15 mouse cellular contexts compared by ENCODE assay signal in genomic region chr11:4737682-4738081, GRCm38 (mm10). TPM values are rescaled to one million over a fixed set of nuclear protein-coding genes. Genes with fewer than 3 reads are reported as not detected.
DNase-seq lines count a peak whose midpoint lies in the region; ATAC-seq lines count a peak whose summit lies in the region.
"Had no signal": no experiment of that assay in that cellular context is flagged by ENCODE, and none has a peak within 500 bp of the region (broad histone marks: within the 10 kb centered on the region; RNA-seq: fewer than 3 reads in every experiment).

No protein-coding gene starts in this region.

- H3K36me3 ChIP-seq in hindbrain, embryonic 10.5 days = peaks cover 17% of the 10 kb centered on the region
- H3K36me3 ChIP-seq in hindbrain, embryonic 12.5 days = no peaks in the 10 kb centered on the region
- H3K36me3 ChIP-seq in neural tube, embryonic 14.5 days (ENCODE audit: control insufficient read depth, insufficient read depth, low read length) = no peaks in the 10 kb centered on the region
- H3K36me3 ChIP-seq in embryonic facial prominence, embryonic 10.5 days (replicated peaks) = peaks cover 11% of the 10 kb centered on the region; the same call in 1 of the 2 replicates
- H3K36me3 ChIP-seq: heart, embryonic 15.5 days had no signal

- H3K4me2 ChIP-seq in hindbrain, embryonic 12.5 days (replicated peaks) = no peak overlapping the region
- H3K4me2 ChIP-seq in neural tube, embryonic 14.5 days (ENCODE audit: low read depth, low read length) = no peak overlapping the region
- H3K4me2 ChIP-seq: heart, embryonic 15.5 days had no signal

- peaks cover 16% of the 10 kb centered on the region for H3K27me3 ChIP-seq in hindbrain, embryonic 10.5 days (ENCODE audit: insufficient read depth, poor library complexity, severe bottlenecking)
- H3K27me3 ChIP-seq in hindbrain, embryonic 12.5 days = peaks cover 14% of the 10 kb centered on the region; the same call in 1 of the 2 replicates
- H3K27me3 ChIP-seq in neural tube, embryonic 14.5 days (ENCODE audit: control insufficient read depth, insufficient read depth, low read length) = no peaks in the 10 kb centered on the region
- H3K27me3 ChIP-seq in embryonic facial prominence, embryonic 10.5 days (replicated peaks; ENCODE audit: low read depth, poor library complexity, severe bottlenecking) = peaks cover 40% of the 10 kb centered on the region

- H3K9ac ChIP-seq in hindbrain, embryonic 12.5 days = no peak overlapping the region
- H3K9ac ChIP-seq in neural tube, embryonic 14.5 days (replicated peaks; ENCODE audit: low read depth, low read length) = no peak overlapping the region
- H3K9ac ChIP-seq: heart, embryonic 15.5 days had no signal

- H3K4me1 ChIP-seq in hindbrain, embryonic 10.5 days (replicated peaks) = peaks cover 28% of the 10 kb centered on the region
- peaks cover 13% of the 10 kb centered on the region; the same call in 1 of the 2 replicates for H3K4me1 ChIP-seq in hindbrain, embryonic 12.5 days
- no peaks in the 10 kb centered on the region for H3K4me1 ChIP-seq in neural tube, embryonic 14.5 days (ENCODE audit: control insufficient read depth, insufficient read depth, low read length)
- peaks cover 28% of the 10 kb centered on the region for H3K4me1 ChIP-seq in embryonic facial prominence, embryonic 10.5 days
- H3K4me1 ChIP-seq: heart, embryonic 15.5 days had no signal

- no peak for ATAC-seq in hindbrain, embryonic 12.5 days (ENCODE audit: low FRiP score)
- peak; percentile 50; the same call in 1 of the 2 replicates for ATAC-seq in neural tube, embryonic 14.5 days (ENCODE audit: low read depth)
- ATAC-seq in CD4-positive, CD25-positive, alpha-beta regulatory T cell, adult 4 months = no peak
- ATAC-seq: inflammation-experienced regulatory T-cells, adult 6 months; Patski had no signal

- no peak overlapping the region for H3K4me3 ChIP-seq in hindbrain, embryonic 10.5 days
- H3K4me3 ChIP-seq in hindbrain, embryonic 12.5 days = no peak overlapping the region
- H3K4me3 ChIP-seq in neural tube, embryonic 14.5 days (ENCODE audit: low read depth, low read length) = no peak overlapping the region
- H3K4me3 ChIP-seq in embryonic facial prominence, embryonic 10.5 days = no peak overlapping the region
- H3K4me3 ChIP-seq: heart, embryonic 15.5 days had no signal

- DNase-seq in hindbrain, embryonic 10.5 days (ENCODE audit: low spot score) = no peak
- DNase-seq in neural tube, embryonic 10.5 days (ENCODE audit: extremely low spot score, low spot score) = no peak
- DNase-seq in cerebellum, adult 9-11 months = peak; percentile 81
- DNase-seq in embryonic facial prominence, embryonic 10.5 days (ENCODE audit: low spot score) = no peak
- no peak for DNase-seq in kidney, adult 18-20 months
- DNase-seq: liver; right cerebral cortex, postnatal 4 days; thymus, postnatal 14 days had no signal

- WGBS in hindbrain, embryonic 10.5 days = 83% methylated on average over 10 of the region's 10 CpGs
- WGBS in hindbrain, embryonic 12.5 days = 85% methylated on average over 10 of the region's 10 CpGs
- WGBS in neural tube, embryonic 14.5 days = 66% methylated on average over 10 of the region's 10 CpGs
- WGBS in embryonic facial prominence, embryonic 10.5 days = 80% methylated on average over 10 of the region's 10 CpGs

- 0 out of 2 replicates have a peak overlapping the region, but pooled peaks have one; percentile 6 for H3K27ac ChIP-seq in hindbrain, embryonic 10.5 days
- H3K27ac ChIP-seq in hindbrain, embryonic 12.5 days = no peak overlapping the region
- H3K27ac ChIP-seq in neural tube, embryonic 14.5 days (ENCODE audit: low read depth, low read length) = no peak overlapping the region
- H3K27ac ChIP-seq in embryonic facial prominence, embryonic 10.5 days (replicated peaks) = no peak overlapping the region
- H3K27ac ChIP-seq: heart, embryonic 15.5 days; kidney, postnatal 0 days had no signal

- H3K9me3 ChIP-seq in hindbrain, embryonic 10.5 days = no peaks in the 10 kb centered on the region
- no peaks in the 10 kb centered on the region for H3K9me3 ChIP-seq in hindbrain, embryonic 12.5 days (replicated peaks)
- H3K9me3 ChIP-seq in neural tube, embryonic 14.5 days (ENCODE audit: control insufficient read depth, low read length) = no peaks in the 10 kb centered on the region
- no peaks in the 10 kb centered on the region for H3K9me3 ChIP-seq in embryonic facial prominence, embryonic 10.5 days
- H3K9me3 ChIP-seq: heart, embryonic 15.5 days had no signal

RNA-seq across cellular contexts. Expression of gene Cabp7, which starts 8.9 kb away (rescaled TPM):
- polyA plus RNA-seq in hindbrain, embryonic 10.5 days (2016; fragmentation: Nextera tagmentation; extraction: Ambion mirVana) = 0.61 and 1.4 TPM in 2 replicates
- polyA plus RNA-seq in hindbrain, embryonic 12.5 days (2016; fragmentation: Nextera tagmentation; extraction: Ambion mirVana) = 1.7 and 2.1 TPM in 2 replicates
- 2.4 and 3.3 TPM in 2 replicates for polyA plus RNA-seq in neural tube, embryonic 14.5 days (2014; fragmentation: Nextera tagmentation; extraction: Ambion mirVana)
- 0.19 and 0.57 TPM in 2 replicates for polyA plus RNA-seq in embryonic facial prominence, embryonic 10.5 days (2016; fragmentation: Nextera tagmentation; extraction: Ambion mirVana)
- under 1 TPM in 1 of 2 experiments, not detected in 1; 0.24 TPM for polyA plus RNA-seq in CD4-positive, CD25-positive, alpha-beta regulatory T cell, adult 4 months (2017; shearing (Covaris generic))

RNA-seq across cellular contexts. Expression of gene Zmat5, which starts 33.2 kb away (rescaled TPM):
- 84.0 and 104 TPM in 2 replicates for polyA plus RNA-seq in hindbrain, embryonic 10.5 days (2016; fragmentation: Nextera tagmentation; extraction: Ambion mirVana)
- polyA plus RNA-seq in hindbrain, embryonic 12.5 days (2016; fragmentation: Nextera tagmentation; extraction: Ambion mirVana) = 64.6 and 68.9 TPM in 2 replicates
- 58.0 and 62.2 TPM in 2 replicates for polyA plus RNA-seq in neural tube, embryonic 14.5 days (2014; fragmentation: Nextera tagmentation; extraction: Ambion mirVana)
- 75.4 and 82.4 TPM in 2 replicates for polyA plus RNA-seq in embryonic facial prominence, embryonic 10.5 days (2016; fragmentation: Nextera tagmentation; extraction: Ambion mirVana)
- 100 to 1,000 TPM; 133 to 152 TPM for polyA plus RNA-seq in CD4-positive, CD25-positive, alpha-beta regulatory T cell, adult 4 months (2017; shearing (Covaris generic))

RNA-seq across cellular contexts. Expression of gene Uqcr10, which starts 33.5 kb away (rescaled TPM):
- 696 and 709 TPM in 2 replicates for polyA plus RNA-seq in hindbrain, embryonic 10.5 days (2016; fragmentation: Nextera tagmentation; extraction: Ambion mirVana)
- polyA plus RNA-seq in hindbrain, embryonic 12.5 days (2016; fragmentation: Nextera tagmentation; extraction: Ambion mirVana) = 444 and 517 TPM in 2 replicates
- polyA plus RNA-seq in neural tube, embryonic 14.5 days (2014; fragmentation: Nextera tagmentation; extraction: Ambion mirVana) = 550 and 671 TPM in 2 replicates
- 661 and 685 TPM in 2 replicates for polyA plus RNA-seq in embryonic facial prominence, embryonic 10.5 days (2016; fragmentation: Nextera tagmentation; extraction: Ambion mirVana)
- polyA plus RNA-seq in CD4-positive, CD25-positive, alpha-beta regulatory T cell, adult 4 months (2017; shearing (Covaris generic)) = 100 to 1,000 TPM; 400 to 440 TPM
